8 mouse cellular contexts compared by ENCODE assay signal in the genomic region with DNA sequence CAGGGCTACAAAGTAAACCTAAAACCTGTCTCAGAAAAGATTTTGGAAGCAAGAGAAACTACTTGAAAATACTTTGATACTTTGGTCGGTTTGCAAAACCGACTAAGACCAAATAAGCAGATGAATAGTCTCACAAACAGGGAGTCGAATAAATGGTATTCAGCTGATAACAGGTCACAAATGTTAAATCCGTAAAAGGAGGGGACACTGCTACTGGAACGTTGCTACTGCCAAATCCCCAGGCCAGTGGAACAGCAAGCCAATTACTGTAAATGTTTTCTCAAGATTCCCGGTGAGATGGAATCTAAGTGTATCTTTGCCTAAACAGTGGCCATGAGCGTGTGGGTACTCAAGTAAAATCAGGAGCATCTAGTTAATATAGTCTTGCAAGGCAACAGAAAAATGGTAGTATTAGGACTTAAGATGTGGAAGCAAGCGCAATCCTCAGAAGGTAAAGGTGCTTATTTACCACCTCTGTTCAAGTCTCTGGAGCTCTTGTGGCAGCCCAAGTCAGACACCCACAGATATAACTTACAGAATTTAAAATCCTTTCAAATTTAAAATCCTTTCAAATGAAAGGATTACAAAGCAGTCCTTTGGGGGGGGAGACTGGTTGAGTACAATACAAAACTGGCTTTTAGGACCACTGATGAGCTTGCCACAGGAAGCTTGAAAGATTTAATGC. TPM values are rescaled to one million over a fixed set of nuclear protein-coding genes. Genes with fewer than 3 reads are reported as not detected.
DNase-seq lines count a peak whose midpoint lies in the region; ATAC-seq and TF ChIP-seq lines count a peak whose summit lies in the region.

No protein-coding gene starts in this region.

- ATAC-seq in kidney, embryonic 14.5 days (ENCODE audit: low FRiP score, low TSS enrichment), result no peak
- no peak for ATAC-seq in hindbrain, embryonic 14.5 days (ENCODE audit: low FRiP score)
- no peak for ATAC-seq in midbrain, embryonic 16.5 days

- H3K4me3 ChIP-seq in kidney, embryonic 14.5 days (ENCODE audit: low read length), result peak overlapping the region; percentile 51
- H3K4me3 ChIP-seq in hindbrain, embryonic 14.5 days (replicated peaks; ENCODE audit: low read length), result peak overlapping the region; percentile 70
- peak overlapping the region; percentile 58 for H3K4me3 ChIP-seq in midbrain, embryonic 16.5 days (ENCODE audit: low read depth, low read length)

- DNase-seq in kidney, postnatal 10 days, result no peak
- DNase-seq in brain, embryonic 14.5 days (ENCODE audit: low read depth), result peak; percentile 58
- no peak for DNase-seq in hindbrain, embryonic 14.5 days (ENCODE audit: low spot score)
- no peak for DNase-seq in right cerebral cortex, adult 2 months (ENCODE audit: low spot score in 2 of 2)
- no peak for DNase-seq in frontal cortex, adult 2 months (ENCODE audit: extremely low spot score in 1 of 2, low spot score in 1 of 2)
- no peak for DNase-seq in gastrocnemius, postnatal 25 days

- peak overlapping the region; percentile 67 for H3K4me2 ChIP-seq in kidney, embryonic 14.5 days (replicated peaks; ENCODE audit: low read depth, low read length)
- peak overlapping the region; percentile 97 for H3K4me2 ChIP-seq in hindbrain, embryonic 14.5 days (replicated peaks)
- H3K4me2 ChIP-seq in midbrain, embryonic 16.5 days (ENCODE audit: low read length), result peak overlapping the region; percentile 80

- TF ChIP-seq CTCF in brain, embryonic 14.5 days (IDR thresholded peaks at IDR 0.05; ENCODE audit: borderline replicate concordance, extremely low read depth, insufficient read depth, insufficient read length), result no peak

- peaks cover 43% of the 10 kb centered on the region for H3K36me3 ChIP-seq in kidney, embryonic 14.5 days (ENCODE audit: control insufficient read depth, insufficient read depth, low read length)
- peaks cover 43% of the 10 kb centered on the region for H3K36me3 ChIP-seq in hindbrain, embryonic 14.5 days (replicated peaks; ENCODE audit: control insufficient read depth, insufficient read depth)
- peaks cover 20% of the 10 kb centered on the region; the same call in 1 of the 2 replicates for H3K36me3 ChIP-seq in midbrain, embryonic 16.5 days (ENCODE audit: control insufficient read depth, insufficient read depth, low read length)

- no peaks in the 10 kb centered on the region for H3K4me1 ChIP-seq in kidney, embryonic 14.5 days (ENCODE audit: control insufficient read depth, insufficient read depth, low read length)
- H3K4me1 ChIP-seq in hindbrain, embryonic 14.5 days (replicated peaks; ENCODE audit: control insufficient read depth, insufficient read depth, low read length), result peaks cover 34% of the 10 kb centered on the region
- peaks cover 33% of the 10 kb centered on the region for H3K4me1 ChIP-seq in midbrain, embryonic 16.5 days (ENCODE audit: control insufficient read depth, insufficient read depth, low read length)

- H3K9ac ChIP-seq in kidney, embryonic 14.5 days (ENCODE audit: low read depth, low read length), result peak overlapping the region; percentile 83
- H3K9ac ChIP-seq in hindbrain, embryonic 14.5 days, result peak overlapping the region; percentile 82
- peak overlapping the region; percentile 91 for H3K9ac ChIP-seq in midbrain, embryonic 16.5 days (ENCODE audit: low read depth, low read length)

- no peak for TF ChIP-seq POLR2A in brain, embryonic 14.5 days (IDR thresholded peaks at IDR 0.05; ENCODE audit: borderline replicate concordance, extremely low read depth, insufficient read depth, insufficient read length, poor library complexity, severe bottlenecking)

- H3K9me3 ChIP-seq in kidney, embryonic 14.5 days (ENCODE audit: control insufficient read depth, low read length), result no peaks in the 10 kb centered on the region
- no peaks in the 10 kb centered on the region for H3K9me3 ChIP-seq in hindbrain, embryonic 14.5 days (ENCODE audit: control insufficient read depth, low read length)
- no peaks in the 10 kb centered on the region for H3K9me3 ChIP-seq in midbrain, embryonic 16.5 days (replicated peaks; ENCODE audit: control insufficient read depth, low read length, poor library complexity, severe bottlenecking)

- H3K27ac ChIP-seq in kidney, embryonic 14.5 days (ENCODE audit: low read depth, low read length), result peak overlapping the region; percentile 99
- peak overlapping the region; percentile 100 for H3K27ac ChIP-seq in hindbrain, embryonic 14.5 days
- H3K27ac ChIP-seq in midbrain, embryonic 16.5 days (ENCODE audit: low read length), result peak overlapping the region; percentile 100

- H3K27me3 ChIP-seq in kidney, embryonic 14.5 days (ENCODE audit: control insufficient read depth, insufficient read depth, low read length), result no peaks in the 10 kb centered on the region
- no peaks in the 10 kb centered on the region for H3K27me3 ChIP-seq in hindbrain, embryonic 14.5 days (ENCODE audit: control insufficient read depth, insufficient read depth, low read length)
- H3K27me3 ChIP-seq in midbrain, embryonic 16.5 days (ENCODE audit: control insufficient read depth, insufficient read depth, low read depth, low read length), result no peaks in the 10 kb centered on the region

- WGBS in kidney, embryonic 14.5 days, result 21% methylated on average over 8 of the region's 8 CpGs
- WGBS in hindbrain, embryonic 14.5 days, result 21% methylated on average over 8 of the region's 8 CpGs
- 17% methylated on average over 8 of the region's 8 CpGs for WGBS in midbrain, embryonic 16.5 days

RNA-seq across cellular contexts. Expression of gene Cox20, which starts 1.2 kb away (rescaled TPM):
- 121 and 168 TPM in 2 replicates for polyA plus RNA-seq in kidney, embryonic 14.5 days (2014; fragmentation: Nextera tagmentation; extraction: Ambion mirVana)
- 82.0 and 107 TPM in 2 replicates for polyA plus RNA-seq in brain, embryonic 14.5 days (2012; rRNA removed)
- 102 and 134 TPM in 2 replicates for polyA plus RNA-seq in hindbrain, embryonic 14.5 days (2014; fragmentation: Nextera tagmentation; extraction: Ambion mirVana)
- 100 and 120 TPM in 2 replicates for polyA plus RNA-seq in midbrain, embryonic 16.5 days (2015; fragmentation: Nextera tagmentation; extraction: Ambion mirVana)
- polyA plus RNA-seq in frontal cortex, adult 2 months (2012; rRNA removed), result 86.9 and 93.7 TPM in 2 replicates
- total RNA-seq in gastrocnemius, postnatal 25 days (2021), result 10 to 100 TPM; 30.1 to 32.9 TPM

RNA-seq across cellular contexts. Expression of gene Hnrnpu, which starts 17.4 kb away (rescaled TPM):
- polyA plus RNA-seq in kidney, embryonic 14.5 days (2014; fragmentation: Nextera tagmentation; extraction: Ambion mirVana), result 432 and 617 TPM in 2 replicates
- polyA plus RNA-seq in brain, embryonic 14.5 days (2012; rRNA removed), result 279 and 342 TPM in 2 replicates
- polyA plus RNA-seq in hindbrain, embryonic 14.5 days (2014; fragmentation: Nextera tagmentation; extraction: Ambion mirVana), result 313 and 339 TPM in 2 replicates
- 178 and 206 TPM in 2 replicates for polyA plus RNA-seq in midbrain, embryonic 16.5 days (2015; fragmentation: Nextera tagmentation; extraction: Ambion mirVana)
- polyA plus RNA-seq in frontal cortex, adult 2 months (2012; rRNA removed), result 371 and 407 TPM in 2 replicates
- 100 to 1,000 TPM; 105 to 116 TPM for total RNA-seq in gastrocnemius, postnatal 25 days (2021)
